Mouse (Mus musculus) large intestine, adult 2 months (tissue): Measurements from ENCODE around the gene Esr1. TPM values are rescaled to one million over a fixed set of nuclear protein-coding genes. Genes with fewer than 3 reads are reported as not detected.

Experiments
- DNase-seq: peaks from one replicate; pipeline ENCODE4 v3.0.0-alpha.2; 2012; ENCODE audit warnings: low read depth, low spot score
- WGBS: fragments of 180-500 bp; shearing (Covaris S2); methylation state at CpG from one replicate; pipeline ENCODE4 v1.1.7; 2018; 5-methylcytosine and 5-hydroxymethylcytosine counted together
- polyA plus RNA-seq: library from polyadenylated mRNA; depleted of rRNA; stranded (reverse); fragments of >200 nt; gene quantifications from 2 replicates; pipeline ENCODE4 v1.2.3, GENCODE M21; 2012

The Esr1 gene
- polyA plus RNA-seq, 1 experiment = 0.30 TPM

DNA sequence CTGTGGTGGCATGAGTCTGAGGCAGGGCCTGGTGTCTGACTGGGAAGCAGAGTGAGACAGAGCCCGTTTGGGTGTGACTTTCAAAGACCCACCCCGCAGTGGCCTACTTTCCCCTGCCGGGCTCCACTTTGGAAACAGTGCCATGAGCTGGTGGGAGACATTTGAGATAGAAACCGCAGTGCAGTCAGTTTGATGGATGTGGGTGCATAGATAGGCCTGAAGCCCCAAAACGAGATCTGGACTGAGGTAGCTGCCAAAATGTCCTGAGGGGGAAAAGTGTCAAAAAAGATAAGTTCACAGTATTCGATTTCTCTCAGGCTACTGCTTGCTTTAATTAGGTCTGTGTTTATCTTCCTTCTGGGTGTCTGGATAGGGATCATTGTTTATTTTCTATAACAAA, 169.5 kb downstream of the Esr1 start:
- no peak for DNase-seq
- WGBS = 62% methylated on average over 6 of the region's 6 CpGs

DNA sequence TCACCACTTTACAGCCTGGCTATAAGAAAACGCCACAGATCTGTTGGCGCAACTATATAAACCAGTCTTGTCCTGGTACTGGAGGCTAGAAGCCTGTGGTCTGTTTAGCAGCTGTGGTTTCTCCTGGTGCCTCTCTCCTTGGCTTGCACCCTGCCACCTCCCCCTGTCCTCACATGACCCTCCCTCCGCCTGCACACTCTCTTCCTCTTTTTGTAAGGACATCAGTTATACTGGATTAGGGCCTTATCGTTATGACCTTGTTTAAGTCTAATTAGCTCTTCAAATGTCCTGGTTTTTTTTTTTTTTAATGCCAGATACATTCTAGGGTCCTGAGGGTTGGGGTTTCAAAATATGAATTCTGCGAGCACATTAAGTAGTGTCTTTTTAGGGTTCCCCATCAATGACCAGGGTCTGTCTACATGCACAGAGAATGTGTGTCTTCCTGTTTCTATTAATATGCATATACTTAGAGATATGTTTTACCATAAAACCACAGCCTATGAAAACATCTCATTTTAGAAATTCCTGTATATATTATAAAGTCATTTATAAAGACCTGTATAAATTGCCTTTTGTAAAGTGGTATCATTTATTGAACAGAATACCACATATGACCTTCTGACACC, 175.7 kb downstream of the Esr1 start:
- WGBS = 71% methylated on average over 5 of the region's 5 CpGs
- DNase-seq = no peak

DNA sequence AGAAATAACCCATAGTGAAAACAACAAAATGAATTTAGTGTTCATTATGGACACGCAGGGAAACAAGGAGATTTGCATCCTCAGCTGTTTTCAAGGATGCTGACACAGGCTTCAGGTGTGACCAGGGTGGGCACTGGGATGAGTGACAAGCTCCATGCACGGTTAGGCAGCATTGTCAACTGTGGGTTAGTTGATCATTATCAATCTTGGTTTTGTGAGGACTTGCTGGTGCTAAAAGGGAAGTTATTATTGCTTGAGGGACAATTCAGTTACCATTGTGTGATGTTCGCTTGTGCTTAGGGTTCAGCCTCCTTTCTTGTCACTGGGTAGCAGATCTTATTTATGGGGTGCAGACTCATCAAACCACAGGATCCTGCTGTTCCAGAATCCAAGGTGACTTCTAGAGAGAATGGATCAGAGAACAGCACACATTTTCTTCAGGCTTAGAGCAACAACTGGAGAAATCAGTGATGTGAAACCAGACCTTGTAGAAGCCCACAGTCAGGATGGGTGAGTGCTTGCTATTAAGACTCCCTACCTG, 186.9 kb downstream of the Esr1 start:
- DNase-seq = no peak
- WGBS = 63% methylated on average over 3 of the region's 3 CpGs

DNA sequence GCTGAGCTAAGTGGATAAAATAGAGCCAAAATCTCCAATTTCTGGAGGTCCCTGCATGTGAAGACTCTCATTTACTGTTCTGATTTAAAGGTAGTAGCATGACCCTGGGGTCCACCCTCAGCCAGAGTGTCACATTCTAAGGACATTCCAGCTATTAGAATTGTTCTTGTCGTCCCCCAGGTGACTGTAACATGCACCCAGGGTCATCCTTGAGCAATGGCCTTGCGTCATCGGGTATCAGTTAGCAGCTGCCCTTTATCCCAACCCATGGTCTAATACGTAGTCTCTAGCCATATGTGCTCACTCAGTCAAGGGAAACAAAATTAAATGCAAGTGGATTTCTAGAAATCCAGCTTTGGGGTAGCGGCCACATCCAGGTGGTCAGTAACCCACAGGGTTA, 213.0 kb downstream of the Esr1 start:
- WGBS = 88% methylated on average over 5 of the region's 5 CpGs

DNA sequence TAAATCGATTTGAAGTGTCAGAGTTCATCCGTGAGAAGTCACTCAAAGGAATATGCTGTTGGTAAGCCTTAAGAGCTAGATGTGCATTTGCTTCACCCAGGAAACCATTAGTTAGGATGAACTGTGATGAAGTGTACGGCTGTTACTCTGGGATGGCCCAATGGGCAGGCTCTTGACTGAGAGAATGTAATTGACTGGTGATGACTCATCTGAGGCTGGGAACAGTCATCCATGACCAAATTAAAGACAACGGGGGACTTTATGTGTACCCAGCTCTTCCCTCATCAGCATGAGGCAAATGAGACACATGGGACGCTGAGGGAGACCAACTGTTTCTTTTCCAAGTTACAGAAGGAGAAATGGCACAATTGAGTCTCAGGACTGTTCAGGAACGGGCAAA, 219.2 kb downstream of the Esr1 start:
- no peak for DNase-seq

More for the DNA sequence above, 213.0 kb downstream of the Esr1 start:
- DNase-seq = no peak

DNA sequence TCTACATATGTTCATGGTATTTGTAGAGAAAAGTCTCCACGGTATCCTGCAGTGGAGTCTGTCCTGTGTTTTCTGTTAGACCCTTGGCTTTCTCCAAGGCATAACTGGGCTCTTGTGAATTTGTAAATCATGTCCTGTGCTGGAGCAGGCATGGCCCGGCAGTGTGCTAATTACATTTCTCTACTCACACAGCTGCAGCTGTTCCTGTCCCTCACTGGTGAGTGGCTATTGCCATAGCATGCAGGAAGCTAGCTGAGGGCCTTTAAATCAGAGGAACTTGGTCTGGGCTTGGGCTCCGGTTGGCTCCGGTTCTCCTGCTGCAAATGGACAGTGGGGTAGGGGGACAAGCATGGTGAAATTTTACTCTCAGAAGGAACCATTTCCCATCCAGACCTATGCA, 226.7 kb downstream of the Esr1 start:
- no peak for DNase-seq
- WGBS = 85% methylated on average over 4 of the region's 4 CpGs

More for the DNA sequence above, 219.2 kb downstream of the Esr1 start:
- 72% methylated on average over 6 of the region's 6 CpGs for WGBS

DNA sequence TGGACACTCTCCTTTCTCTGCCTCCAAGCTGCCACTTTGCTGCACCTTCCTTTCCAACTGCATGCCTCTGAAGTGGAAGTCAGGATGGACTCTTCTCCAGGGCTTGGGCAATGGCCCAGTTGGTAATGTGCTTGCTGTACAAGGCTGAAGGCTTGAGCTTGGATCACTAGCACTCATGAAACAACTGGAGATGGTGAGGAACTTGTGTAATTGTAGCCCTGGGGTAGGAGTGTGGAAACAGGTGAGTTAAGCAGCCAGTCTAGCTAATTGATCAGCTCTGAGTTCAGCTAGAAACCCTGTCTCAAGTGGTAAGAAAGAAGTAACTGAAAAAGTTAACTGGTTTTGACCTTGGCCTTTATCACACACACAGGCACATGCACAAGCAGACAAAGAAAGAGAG, 229.6 kb downstream of the Esr1 start:
- DNase-seq = no peak

DNA sequence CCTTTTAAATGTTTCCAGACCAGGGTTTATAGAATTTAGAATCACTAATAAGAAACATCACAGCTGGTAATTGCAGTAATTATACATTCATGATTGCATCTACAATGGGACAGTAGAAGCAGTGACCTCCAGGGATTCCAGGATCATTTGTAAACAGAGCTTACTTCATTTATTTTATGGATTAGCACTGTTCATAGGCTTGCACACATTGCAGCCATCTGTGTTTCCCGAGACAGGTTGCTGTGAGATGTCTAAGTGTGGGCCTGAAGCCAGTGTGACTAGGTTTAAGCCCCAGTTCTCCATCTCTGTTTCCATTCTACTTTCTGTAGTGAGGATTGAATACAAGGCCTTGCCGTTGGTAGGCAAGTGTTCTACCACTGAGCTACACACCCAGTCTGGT, 236.1 kb downstream of the Esr1 start:
- WGBS = 70% methylated on average over 2 of the region's 2 CpGs

DNA sequence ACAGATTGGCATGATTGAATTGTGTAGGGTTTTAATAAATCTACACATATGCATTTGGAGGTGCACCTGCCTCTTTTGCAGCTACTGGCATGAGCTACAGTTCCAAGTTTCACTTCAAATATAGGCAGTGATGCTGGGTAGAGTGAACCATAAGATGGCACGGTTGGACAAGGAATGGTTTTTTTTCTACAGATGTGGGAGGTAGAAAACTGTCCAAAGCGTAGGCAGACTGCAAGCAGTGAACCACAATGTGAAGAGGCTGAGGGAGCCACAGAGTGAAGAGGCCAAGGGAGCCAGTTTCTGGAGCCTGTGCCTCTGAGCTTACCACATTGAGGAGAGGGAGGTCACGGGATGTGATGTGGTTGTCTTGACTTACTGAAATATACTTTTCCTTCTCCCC, 238.5 kb downstream of the Esr1 start:
- no peak for DNase-seq
- 89% methylated on average over 3 of the region's 3 CpGs for WGBS

More for the DNA sequence above, 236.1 kb downstream of the Esr1 start:
- DNase-seq = no peak

DNA sequence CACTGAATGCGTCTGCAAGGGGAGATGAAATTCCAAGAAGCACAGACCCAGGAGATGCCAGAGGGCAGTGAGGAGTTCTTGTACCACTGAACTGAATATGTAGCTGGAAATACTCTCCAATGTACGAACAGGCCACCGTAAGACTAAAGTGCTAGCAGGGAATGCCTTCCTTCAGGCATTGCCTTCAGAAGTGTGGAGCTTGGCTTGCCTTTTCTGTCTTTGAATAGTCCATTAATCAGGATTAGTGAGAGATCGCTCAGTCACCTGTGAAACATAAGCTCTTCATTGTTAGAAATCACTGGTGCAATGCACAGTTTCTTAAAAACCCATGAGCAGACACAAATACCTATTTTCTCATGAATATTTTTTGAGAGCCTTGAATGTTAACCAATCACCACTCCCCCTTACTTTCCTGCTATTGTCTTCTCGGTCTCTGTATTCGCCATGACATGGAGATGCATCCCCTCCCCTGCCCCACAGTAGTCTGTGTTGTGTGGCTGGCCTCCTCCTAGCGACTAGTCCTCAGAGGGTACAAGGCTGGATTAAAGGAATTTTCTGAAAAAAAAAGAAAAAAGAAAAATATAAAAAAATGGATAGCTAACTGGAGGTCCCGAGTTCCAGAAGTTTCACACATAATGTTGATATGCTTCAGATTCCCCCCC, 263.8 kb downstream of the Esr1 start:
- WGBS = 85% methylated on average over 8 of the region's 8 CpGs
- DNase-seq = no peak

DNA sequence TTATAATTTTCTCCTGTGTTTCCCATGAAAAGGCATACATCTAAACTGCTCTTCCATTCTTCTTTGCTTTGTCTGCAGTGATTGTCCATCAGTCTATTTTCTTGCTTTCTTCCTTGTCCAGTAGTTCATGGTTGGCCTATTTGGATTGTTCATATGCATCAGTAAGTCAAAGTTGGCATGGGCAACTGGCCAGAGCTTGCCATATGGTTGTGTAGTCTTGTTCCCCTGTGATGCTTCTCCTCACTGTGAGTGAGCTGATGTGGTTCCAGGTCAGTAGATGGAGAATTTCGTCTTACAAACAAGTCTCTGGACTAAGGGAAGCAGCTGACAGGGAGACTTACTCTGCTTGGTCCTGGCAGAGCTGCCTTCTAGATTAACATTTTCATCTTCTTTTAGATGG, 270.0 kb downstream of the Esr1 start:
- WGBS = 59% methylated on average over 1 of the region's 1 CpGs
- DNase-seq = no peak

DNA sequence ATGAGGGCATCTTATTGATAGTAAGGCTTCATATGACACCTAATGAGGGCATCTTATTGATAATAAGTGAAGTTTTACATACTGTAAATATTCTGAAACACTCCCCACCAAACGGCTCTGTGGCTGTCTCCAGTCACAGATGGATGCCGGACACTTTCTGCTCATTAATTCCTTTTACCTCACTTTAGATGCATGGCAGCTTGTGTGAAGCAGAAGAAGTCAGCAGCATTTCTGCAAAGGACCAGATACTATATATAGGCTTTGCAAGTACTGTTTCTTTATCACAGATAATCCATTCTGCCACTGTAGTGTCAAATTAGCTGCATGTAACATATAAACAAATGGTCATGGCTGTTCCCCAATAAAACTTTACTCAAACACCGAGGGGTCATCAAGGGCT, 274.1 kb downstream of the Esr1 start:
- no peak for DNase-seq
- 71% methylated on average over 3 of the region's 3 CpGs for WGBS

DNA sequence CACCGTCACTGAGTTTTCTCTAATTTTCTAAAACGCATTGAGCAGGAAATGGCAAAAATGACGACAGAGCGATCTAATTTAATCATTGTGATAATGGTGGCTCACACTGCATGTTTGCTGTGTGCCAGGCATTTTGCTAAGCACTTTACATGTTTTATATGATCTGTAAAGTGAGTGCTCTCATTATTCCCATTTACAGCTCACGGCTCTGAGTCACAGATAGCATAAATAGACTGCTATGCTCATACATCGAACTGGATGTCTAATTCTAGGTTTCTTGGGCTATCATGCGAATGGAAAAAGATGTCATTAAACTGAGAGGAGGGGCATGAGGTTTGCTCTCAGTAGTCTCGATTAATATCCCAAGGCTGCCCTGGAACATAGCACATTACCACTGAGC, 274.6 kb downstream of the Esr1 start:
- no peak for DNase-seq
- 78% methylated on average over 8 of the region's 8 CpGs for WGBS

DNA sequence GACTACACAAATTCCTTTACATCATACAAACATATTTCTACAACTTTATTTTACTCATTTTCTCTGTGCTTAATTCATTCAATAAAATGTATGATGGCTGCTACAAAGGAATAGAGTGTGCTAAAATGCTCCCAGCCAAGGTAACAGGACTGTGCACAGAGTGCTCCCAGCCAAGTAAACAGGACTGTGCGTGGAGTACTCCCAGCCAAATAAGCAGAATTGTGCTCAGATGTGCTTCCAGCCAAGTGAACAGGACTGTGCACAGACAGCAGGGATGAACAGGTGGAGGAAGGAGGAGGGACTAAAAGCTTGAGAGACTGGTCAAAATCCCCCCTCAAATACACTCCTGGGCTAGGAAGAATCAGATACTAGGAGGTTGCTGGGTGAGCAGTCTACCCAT, 282.1 kb downstream of the Esr1 start:
- no peak for DNase-seq
- WGBS = 42% methylated on average over 1 of the region's 1 CpGs

DNA sequence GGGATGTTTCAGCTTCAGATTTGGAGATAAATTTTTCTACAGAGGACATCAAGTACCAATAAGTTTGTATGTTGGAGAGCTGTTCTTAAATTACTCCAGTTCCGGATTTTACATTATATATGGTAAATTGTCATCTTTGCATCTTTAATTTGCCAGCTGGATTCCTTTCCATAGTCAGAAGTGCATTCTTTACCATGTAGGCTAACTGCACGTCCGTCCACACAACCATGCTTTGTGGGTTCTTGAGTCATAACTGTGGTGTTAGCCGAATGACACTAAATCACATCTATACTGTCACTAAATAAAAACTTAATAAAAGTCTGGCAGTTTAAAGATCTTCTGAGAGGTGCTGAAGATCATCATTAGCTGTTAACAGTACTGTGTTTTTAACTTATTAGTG, 286.4 kb downstream of the Esr1 start:
- 78% methylated on average over 4 of the region's 4 CpGs for WGBS
- DNase-seq = no peak

DNA sequence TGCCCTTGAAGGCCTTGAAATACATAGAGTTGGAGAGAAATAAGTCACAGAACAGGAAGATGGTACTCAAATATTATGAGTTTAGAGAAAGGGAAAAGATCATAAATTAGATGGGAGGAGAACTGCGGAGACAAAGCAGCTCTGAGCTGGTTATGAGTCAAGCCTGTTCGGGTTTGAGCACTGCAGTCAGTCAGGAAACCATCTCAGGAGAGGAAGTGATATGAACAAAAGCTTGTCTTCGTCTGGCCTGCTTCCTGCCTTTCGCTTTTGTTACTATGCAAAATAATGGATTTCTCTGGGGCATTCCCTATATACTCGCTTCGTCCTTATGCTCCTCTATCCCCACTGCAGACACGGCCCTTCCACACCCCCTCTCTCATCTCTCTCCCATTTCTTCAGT, 288.9 kb downstream of the Esr1 start:
- 65% methylated on average over 7 of the region's 7 CpGs for WGBS
- no peak for DNase-seq

DNA sequence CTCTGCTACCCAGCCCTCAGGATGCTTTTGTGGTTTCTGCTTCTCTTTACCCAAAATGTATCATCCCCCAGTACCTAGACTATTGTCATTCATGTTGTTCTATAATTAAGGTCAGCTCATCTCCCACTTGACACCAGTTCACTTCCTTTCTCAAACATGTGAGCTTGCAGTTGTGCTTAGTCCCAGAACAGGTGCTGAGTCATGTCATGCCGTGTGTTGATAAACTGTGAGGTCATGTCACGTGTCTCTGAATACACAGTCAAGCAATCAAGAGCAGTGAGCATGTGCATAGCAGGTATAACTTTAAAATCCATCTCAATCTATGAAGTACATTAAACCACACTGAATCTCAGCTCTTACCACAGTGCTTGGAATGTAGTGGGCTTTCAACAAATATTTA, 297.9 kb downstream of the Esr1 start:
- 44% methylated on average over 2 of the region's 2 CpGs for WGBS
- DNase-seq = no peak

DNA sequence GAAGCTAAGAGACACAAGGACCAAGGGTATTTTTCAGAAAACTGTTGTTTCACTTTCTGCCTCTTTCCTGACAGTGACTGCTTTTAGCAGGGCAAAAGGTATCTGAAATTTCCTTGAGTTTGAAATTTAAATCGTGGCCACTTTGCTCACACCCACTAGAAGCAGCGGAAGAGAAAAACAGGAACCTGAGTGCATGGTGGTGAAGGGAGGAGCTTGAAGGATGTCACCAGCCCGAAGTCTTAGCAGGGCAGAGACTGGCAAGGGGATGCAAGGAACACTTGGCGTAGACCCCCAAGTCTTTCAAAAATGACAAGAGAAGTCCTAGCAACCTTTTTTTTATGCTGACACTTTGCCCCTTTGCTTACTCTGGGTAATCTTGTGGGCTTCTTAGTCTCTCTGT, 299.1 kb downstream of the Esr1 start:
- WGBS = 74% methylated on average over 4 of the region's 4 CpGs
- no peak for DNase-seq

DNA sequence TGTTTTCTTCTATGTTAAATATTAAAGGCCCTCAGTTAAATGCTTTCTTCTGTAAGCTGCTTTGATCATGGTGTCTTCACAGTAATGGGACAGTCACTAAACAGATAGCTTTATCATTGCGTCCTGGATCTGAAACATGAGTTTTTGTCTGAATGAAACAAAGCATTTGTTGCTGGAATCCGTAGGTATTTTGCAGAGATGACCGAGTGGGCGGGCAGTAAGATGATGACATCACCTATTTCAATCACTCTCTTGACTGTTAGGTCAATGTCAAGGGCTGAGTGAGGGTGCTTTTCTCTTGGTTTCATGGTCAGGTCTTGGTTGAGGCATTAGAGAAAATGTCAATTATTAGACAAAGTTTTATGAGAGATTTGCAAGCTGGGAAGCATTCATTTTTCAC, 307.7 kb downstream of the Esr1 start:
- DNase-seq = no peak
- WGBS = 88% methylated on average over 4 of the region's 4 CpGs

DNA sequence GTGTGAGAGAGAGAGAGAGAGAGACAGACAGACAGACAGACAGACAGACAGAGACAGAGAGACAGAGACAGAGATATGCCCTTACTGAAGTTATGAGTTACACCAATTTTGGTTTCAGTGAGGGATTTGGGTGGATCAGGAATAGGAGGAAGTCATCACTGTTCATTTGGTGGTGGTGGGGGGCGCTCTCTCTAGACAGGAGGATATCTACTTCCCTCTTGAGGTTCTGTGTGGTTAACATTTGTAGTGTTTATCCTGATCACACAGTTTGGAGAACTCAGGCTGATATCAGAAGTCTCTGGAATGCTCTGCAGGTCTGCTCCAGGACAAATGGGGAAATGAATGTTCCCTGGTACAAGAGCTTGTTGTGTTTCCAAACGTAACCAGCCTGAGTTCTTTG, 312.2 kb downstream of the Esr1 start:
- WGBS = 67% methylated on average over 2 of the region's 2 CpGs

DNA sequence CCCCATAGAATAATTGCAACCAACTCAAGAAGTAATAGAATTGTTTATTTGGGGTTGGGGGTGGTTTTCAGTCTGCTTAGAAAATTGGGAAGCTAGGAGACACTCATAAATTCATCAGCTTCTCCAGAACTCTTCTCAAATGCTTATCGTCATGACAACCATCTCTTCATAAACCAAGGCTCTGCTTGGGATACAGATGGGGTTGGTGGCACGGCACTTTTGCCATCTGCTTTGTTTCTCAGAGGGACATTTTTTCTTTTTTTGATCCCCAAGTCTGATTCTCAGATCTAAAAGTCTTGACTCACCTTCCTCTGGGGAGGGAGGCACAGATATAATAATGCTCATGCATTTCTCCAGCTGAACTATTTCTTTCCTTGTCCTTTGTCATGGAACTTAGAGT, 313.0 kb downstream of the Esr1 start:
- 77% methylated on average over 2 of the region's 2 CpGs for WGBS
- DNase-seq = no peak

More for the DNA sequence above, 312.2 kb downstream of the Esr1 start:
- DNase-seq = no peak

DNA sequence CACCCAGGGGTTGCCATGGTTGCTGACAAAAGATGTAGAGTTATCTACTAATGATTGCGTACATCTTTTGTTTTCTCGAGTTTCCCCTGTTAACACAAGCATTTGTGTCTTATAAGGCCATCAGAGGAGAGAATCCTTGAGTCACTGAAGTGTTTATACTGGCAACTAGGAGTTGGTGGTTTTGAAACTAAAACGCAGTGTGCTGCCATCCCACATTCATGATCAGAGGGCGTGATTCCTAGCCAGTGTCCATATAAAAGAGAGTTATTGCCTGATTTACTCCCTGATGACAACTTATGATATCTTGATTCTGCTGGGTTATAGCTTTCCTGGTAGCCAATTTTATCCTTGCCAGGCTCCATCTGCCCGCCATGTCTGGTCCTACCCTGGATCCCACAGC, 331.8 kb downstream of the Esr1 start:
- 73% methylated on average over 5 of the region's 5 CpGs for WGBS
- no peak for DNase-seq
